Mouse (Mus musculus) ES-Bruce4 (cell line): Measurements from ENCODE around the gene Syce2.

Experiments used
- CTCF ChIP-seq: IDR thresholded peaks from one replicate; pipeline ENCODE4 v1.8.1; 2011; ENCODE audit warnings: low read depth, low read length
- EP300 ChIP-seq: IDR thresholded peaks from 2 replicates; pipeline ENCODE4 v1.6.1; 2011; ENCODE audit warnings: low read depth, low read length; ENCODE audit not compliant: insufficient read depth
- POLR2A ChIP-seq: IDR thresholded peaks from one replicate; pipeline ENCODE4 v1.8.1; 2011; ENCODE audit warnings: low read length; ENCODE audit not compliant: insufficient read depth

DNA sequence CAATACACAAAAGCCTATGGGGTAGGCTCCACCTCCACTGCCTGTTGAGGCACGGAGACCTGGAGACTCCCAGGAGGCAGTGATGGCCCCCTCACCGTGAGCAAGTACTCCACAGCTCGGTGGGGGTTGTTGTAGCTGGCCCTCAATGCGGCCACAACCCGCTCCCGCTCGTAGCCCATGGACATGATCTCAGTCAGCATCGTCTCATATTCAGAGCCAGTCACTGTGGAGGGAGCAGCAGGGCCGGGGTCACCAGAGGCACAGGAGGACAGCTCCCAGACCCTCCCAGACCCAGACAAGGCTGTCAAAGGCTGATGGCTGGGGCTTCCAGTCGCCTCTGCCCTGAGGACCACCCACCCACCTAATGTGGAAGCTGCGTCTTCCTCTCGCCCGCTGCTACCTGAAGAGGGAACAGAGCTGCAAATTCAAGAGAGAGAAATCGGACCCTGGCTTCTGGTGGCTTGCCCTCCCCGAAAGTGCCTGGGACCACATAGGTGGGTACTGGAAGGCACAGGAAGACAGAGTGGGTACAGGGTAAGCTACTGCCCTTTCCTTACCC lies 33.9 kb upstream of the Syce2 start:
- TF ChIP-seq POLR2A = no peak
- TF ChIP-seq CTCF = no peak
- TF ChIP-seq EP300 = no peak
